Mouse (Mus musculus) v-Abl transformed pro-B cells (cell line): ENCODE data around the gene Alcam.

Source experiments
- in situ Hi-C, 2 experiments: fragments of 400-800 bp; cut with MboI; formaldehyde crosslinking; loops; one replicate each; pipeline ENCODE4 v1.15.1; 2025; ENCODE audit not compliant: unreplicated experiment in 2 of 2

Gene Alcam

GRCm38 (mm10) chr16:52443635-52444505 is 10.0 kb downstream of the Alcam start:
- in situ Hi-C loops = no loop called here

- in situ Hi-C loops = no loop called here
Measured at GRCm38 (mm10) chr16:52443055-52443454, 10.8 kb downstream of the Alcam start.

GRCm38 (mm10) chr16:52439600-52439999 is 14.3 kb downstream of the Alcam start:
- in situ Hi-C loops = no loop called here

- in situ Hi-C loops = no loop called here
Measured at GRCm38 (mm10) chr16:52439007-52439406, 14.9 kb downstream of the Alcam start.

GRCm38 (mm10) chr16:52438216-52438904 is 15.5 kb downstream of the Alcam start:
- in situ Hi-C loops = no loop called here

GRCm38 (mm10) chr16:52433189-52433588 is 20.7 kb downstream of the Alcam start:
- in situ Hi-C loops = no loop called here

- in situ Hi-C loops = no loop called here
Measured at GRCm38 (mm10) chr16:52432072-52432471, 21.8 kb downstream of the Alcam start.

GRCm38 (mm10) chr16:52431590-52431989 is 22.3 kb downstream of the Alcam start:
- in situ Hi-C loops = no loop called here

- in situ Hi-C loops = no loop called here
Measured at GRCm38 (mm10) chr16:52430073-52430472, 23.8 kb downstream of the Alcam start.

- in situ Hi-C loops = no loop called here
Measured at GRCm38 (mm10) chr16:52429661-52430060, 24.2 kb downstream of the Alcam start.

GRCm38 (mm10) chr16:52428505-52428904 is 25.4 kb downstream of the Alcam start:
- in situ Hi-C loops = no loop called here

GRCm38 (mm10) chr16:52418568-52419158 is 35.2 kb downstream of the Alcam start:
- in situ Hi-C loops = no loop called here

- in situ Hi-C loops = no loop called here
Measured at GRCm38 (mm10) chr16:52417982-52418381, 35.9 kb downstream of the Alcam start.

GRCm38 (mm10) chr16:52417146-52417545 is 36.7 kb downstream of the Alcam start:
- in situ Hi-C loops = no loop called here

- in situ Hi-C loops = no loop called here
Measured at GRCm38 (mm10) chr16:52413714-52414113, 40.2 kb downstream of the Alcam start.

GRCm38 (mm10) chr16:52406072-52406471 is 47.8 kb downstream of the Alcam start:
- in situ Hi-C loops = no loop called here

GRCm38 (mm10) chr16:52405272-52405671 is 48.6 kb downstream of the Alcam start:
- in situ Hi-C loops = no loop called here

GRCm38 (mm10) chr16:52399112-52399511 is 54.8 kb downstream of the Alcam start:
- in situ Hi-C loops = no loop called here

GRCm38 (mm10) chr16:52386781-52387300 is 67.0 kb downstream of the Alcam start:
- in situ Hi-C loops = no loop called here

GRCm38 (mm10) chr16:52383456-52384185 is 70.3 kb downstream of the Alcam start:
- in situ Hi-C loops = no loop called here
